Mouse (Mus musculus): ENCODE data around the gene Prrg3.
"Not testable (repeated sequence)": the region's sequence is repeated elsewhere in the genome, so short reads cannot be mapped to it uniquely, and the experiment has no call there.

Prrg3 gene

GRCm38 (mm10) chrX:71962073-71963051, at the start of gene Prrg3:
TSS of gene Prrg3 (plus strand) at chrX:71962624.
- no peak for DNase-seq

GRCm38 (mm10) chrX:71946631-71947030, 15.8 kb upstream of the Prrg3 start:
- DNase-seq: no peak

GRCm38 (mm10) chrX:71958366-71958765, 4.1 kb upstream of the Prrg3 start:
- DNase-seq: no peak

GRCm38 (mm10) chrX:71963275-71963912, 970 bp downstream of the Prrg3 start:
- no peak for DNase-seq

GRCm38 (mm10) chrX:71968216-71968615, 5.8 kb downstream of the Prrg3 start:
- no peak for DNase-seq

- DNase-seq: no peak
These were observed 6.4 kb downstream of the Prrg3 start for GRCm38 (mm10) chrX:71968816-71969215.

- no peak for DNase-seq
These were observed 8.9 kb downstream of the Prrg3 start for GRCm38 (mm10) chrX:71971325-71971724.

GRCm38 (mm10) chrX:71972686-71973085, 10.3 kb downstream of the Prrg3 start, which contains the start of gene Fate1:
TSS of gene Fate1 (plus strand) at chrX:71972986.
- DNase-seq: no peak

- DNase-seq: not testable (repeated sequence)
These were observed 15.3 kb downstream of the Prrg3 start for GRCm38 (mm10) chrX:71977681-71978080.

- DNase-seq: no peak
These were observed 18.0 kb downstream of the Prrg3 start for GRCm38 (mm10) chrX:71980443-71980842.

- no peak for DNase-seq
These were observed 18.9 kb downstream of the Prrg3 start for GRCm38 (mm10) chrX:71981322-71981721.

- no peak for DNase-seq
These were observed 20.8 kb downstream of the Prrg3 start for GRCm38 (mm10) chrX:71983205-71983604.

GRCm38 (mm10) chrX:71983775-71984174, 21.4 kb downstream of the Prrg3 start:
- DNase-seq: no peak

- no peak for DNase-seq
These were observed 29.1 kb downstream of the Prrg3 start, which contains the start of gene Cnga2 for GRCm38 (mm10) chrX:71991549-71991948. TSS of gene Cnga2 (plus strand) at chrX:71991849.

- DNase-seq: no peak
These were observed 33.5 kb downstream of the Prrg3 start for GRCm38 (mm10) chrX:71995972-71996371.

- DNase-seq: no peak
These were observed 47.5 kb downstream of the Prrg3 start for GRCm38 (mm10) chrX:72009930-72010329.

- no peak for DNase-seq
These were observed 49.8 kb downstream of the Prrg3 start for GRCm38 (mm10) chrX:72012236-72012635.

- no peak for DNase-seq
These were observed 50.4 kb downstream of the Prrg3 start for GRCm38 (mm10) chrX:72012804-72013203.

GRCm38 (mm10) chrX:72022241-72022640, 59.8 kb downstream of the Prrg3 start:
- no peak for DNase-seq

All from thymus, adult 18-20 months (tissue).